Mouse (Mus musculus): ENCODE measurements around the gene Ptprq. TPM values are rescaled to one million over a fixed set of nuclear protein-coding genes. Genes with fewer than 3 reads are reported as not detected.

The Ptprq gene
- polyA plus RNA-seq, 2 experiments = 0.23 to 0.62 TPM

DNA sequence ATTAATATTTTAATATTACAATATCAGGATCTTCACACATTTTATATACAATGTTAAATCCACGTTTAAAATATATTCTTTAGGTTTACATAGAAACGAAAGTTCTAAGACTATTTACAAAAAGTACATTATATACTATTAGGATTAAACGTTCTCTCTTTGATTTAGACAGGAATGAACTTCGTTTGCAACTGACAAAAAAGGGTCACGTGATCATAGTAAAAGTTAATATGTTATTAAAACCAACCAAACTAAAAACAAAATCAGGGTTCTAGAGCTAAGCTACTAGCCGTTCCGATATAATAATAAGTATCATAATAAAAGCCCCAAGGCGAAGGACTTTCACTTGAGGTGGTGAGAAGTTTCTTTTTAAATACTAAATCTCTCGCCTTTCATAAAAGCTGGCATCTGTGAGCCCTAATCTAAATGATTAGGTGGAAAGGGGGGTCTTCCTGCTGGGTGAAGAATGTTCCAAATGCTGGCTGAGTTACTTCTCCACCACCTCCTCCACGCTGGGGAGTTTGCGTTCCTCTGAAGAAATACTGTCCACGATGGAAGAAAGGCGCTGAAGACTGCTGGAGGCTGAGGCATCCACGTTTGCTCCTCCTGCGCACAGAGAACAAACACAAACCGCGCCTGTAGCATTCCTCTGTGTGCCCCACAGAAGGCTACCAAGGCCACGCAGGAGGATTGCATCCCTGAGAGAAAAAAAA, 226.8 kb downstream of the Ptprq start:
- H3K27ac ChIP-seq (replicated peaks; ENCODE audit: low read depth, low read length) = no peak overlapping the region
- no peak for DNase-seq (ENCODE audit: low spot score)
- no peaks in the 10 kb centered on the region for H3K36me3 ChIP-seq (ENCODE audit: control insufficient read depth, insufficient read depth, low read length)
- TF ChIP-seq POLR2A (IDR thresholded peaks at IDR 0.05; ENCODE audit: borderline replicate concordance, extremely low read depth, insufficient read depth, insufficient read length) = no peak
- H3K9me3 ChIP-seq (ENCODE audit: control insufficient read depth, low read length) = no peaks in the 10 kb centered on the region
- 27% methylated on average over 18 of the region's 18 CpGs for WGBS
- H3K4me3 ChIP-seq (replicated peaks; ENCODE audit: low read length) = peak overlapping the region; percentile 31
- no peak for ATAC-seq (ENCODE audit: low FRiP score, low read depth)
- H3K4me2 ChIP-seq (replicated peaks; ENCODE audit: low read depth, low read length, severe bottlenecking) = peak overlapping the region; percentile 47
- no peaks in the 10 kb centered on the region for H3K27me3 ChIP-seq (ENCODE audit: control insufficient read depth, insufficient read depth, low read length)
- H3K9ac ChIP-seq (ENCODE audit: low read depth, low read length, severe bottlenecking) = peak overlapping the region; percentile 40; the same call in 1 of the 2 replicates
- peaks cover 7% of the 10 kb centered on the region; the same call in 1 of the 2 replicates for H3K4me1 ChIP-seq (ENCODE audit: control insufficient read depth, insufficient read depth, low read length)

DNA sequence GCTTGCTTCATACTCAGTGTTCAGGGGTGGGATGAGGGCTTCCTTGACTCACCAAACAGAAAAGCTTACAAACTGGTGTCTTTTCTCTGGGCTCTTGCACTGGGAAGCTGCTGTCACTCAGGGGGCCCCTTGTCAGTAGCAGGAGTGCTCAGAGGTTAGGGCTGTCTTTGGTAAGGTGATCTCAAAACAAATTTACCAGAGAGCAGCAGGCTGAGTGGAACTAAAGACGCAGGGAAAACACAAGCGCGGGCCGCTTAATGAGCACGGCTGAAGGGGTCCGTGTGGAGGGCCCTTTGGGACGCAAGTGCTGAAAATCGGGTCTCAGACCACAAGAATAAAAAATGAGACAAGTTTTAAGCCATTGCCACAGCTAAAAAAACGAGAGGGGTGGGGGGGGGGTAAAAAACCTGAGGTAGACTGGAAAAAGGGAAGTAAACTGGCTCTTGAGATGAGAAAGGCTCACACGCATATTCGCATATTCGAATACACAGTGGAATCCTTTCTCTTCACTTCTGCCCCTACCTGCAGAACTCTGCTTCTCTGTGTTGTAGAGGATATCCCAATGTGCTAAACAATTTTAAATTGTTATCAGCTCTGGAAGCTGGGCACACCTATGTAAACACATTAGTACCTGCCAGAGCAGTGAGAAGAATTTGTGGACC, 231.1 kb downstream of the Ptprq start:
- Histone ChIP-seq H3K4me2 (replicated peaks; ENCODE audit: low read depth, low read length, severe bottlenecking) (peak overlapping the region; percentile 21; the same call in 1 of the 2 replicates), H3K9me3 (ENCODE audit: control insufficient read depth, low read length) (no peaks in the 10 kb centered on the region), H3K4me3 (replicated peaks; ENCODE audit: low read length) (no peak overlapping the region), H3K9ac (ENCODE audit: low read depth, low read length, severe bottlenecking) (no peak overlapping the region), H3K36me3 (ENCODE audit: control insufficient read depth, insufficient read depth, low read length) (no peaks in the 10 kb centered on the region), H3K27me3 (ENCODE audit: control insufficient read depth, insufficient read depth, low read length) (no peaks in the 10 kb centered on the region; the same call in 1 of the 2 replicates), H3K27ac (replicated peaks; ENCODE audit: low read depth, low read length) (no peak overlapping the region), H3K4me1 (ENCODE audit: control insufficient read depth, insufficient read depth, low read length) (peaks cover 5% of the 10 kb centered on the region; the same call in 1 of the 2 replicates)
- WGBS = 23% methylated on average over 12 of the region's 12 CpGs
- ATAC-seq (ENCODE audit: low FRiP score, low read depth) = no peak
- no peak for TF ChIP-seq POLR2A (IDR thresholded peaks at IDR 0.05; ENCODE audit: borderline replicate concordance, extremely low read depth, insufficient read depth, insufficient read length)
- no peak for DNase-seq (ENCODE audit: low spot score)

DNA sequence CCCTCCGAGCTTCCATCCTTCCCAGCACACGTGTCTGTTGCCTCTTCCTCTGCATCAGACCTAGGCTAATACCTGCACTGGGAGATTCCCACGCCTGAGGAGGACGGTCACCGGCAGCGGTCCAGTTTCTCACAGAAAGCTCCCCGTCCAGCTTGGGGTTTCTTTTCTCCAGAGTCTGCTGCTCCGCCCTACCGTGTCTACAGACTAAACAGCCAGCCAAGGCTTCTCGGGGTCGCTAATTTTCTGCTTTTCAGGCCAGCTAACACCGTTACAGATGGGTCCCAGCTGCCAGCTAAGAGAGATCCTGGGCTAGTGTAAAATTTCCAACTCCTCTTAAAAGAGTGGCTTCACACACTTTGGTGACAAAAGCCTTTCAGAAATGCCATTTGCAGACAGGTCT, 233.1 kb downstream of the Ptprq start:
- ATAC-seq (ENCODE audit: low FRiP score, low read depth) = no peak

DNA sequence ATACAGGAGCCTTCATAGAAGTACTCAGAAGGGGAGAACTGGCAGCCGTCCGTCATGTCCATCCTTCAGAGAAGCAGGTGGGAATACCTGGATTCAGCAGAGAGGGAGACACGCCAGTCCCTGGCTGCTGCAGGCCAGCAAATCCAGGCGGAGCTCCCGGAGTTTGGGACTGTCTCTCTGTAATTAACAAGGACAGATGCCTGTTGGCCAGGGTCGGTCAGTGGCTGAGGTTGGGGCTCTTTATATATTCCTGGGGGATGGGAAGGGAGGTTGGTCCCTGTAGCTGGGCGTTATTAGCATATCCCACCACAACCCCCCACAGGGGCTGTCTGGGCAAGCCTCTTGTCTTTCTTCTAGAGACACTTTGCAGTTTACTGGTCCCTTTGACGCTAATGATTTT, 234.0 kb downstream of the Ptprq start, which contains the start of gene Myf5:
TSS of gene Myf5 (minus strand) at position 265 of the 400 bp plus-strand sequence.
- ATAC-seq (ENCODE audit: low FRiP score, low read depth) = peak; percentile 64
- H3K4me2 ChIP-seq (replicated peaks; ENCODE audit: low read depth, low read length, severe bottlenecking) = no peak within 1 kb of the TSS
- H3K4me1 ChIP-seq (ENCODE audit: control insufficient read depth, insufficient read depth, low read length) = no peaks in the 10 kb centered on the region
- peak within 1 kb of the TSS; percentile 29; the same call in 1 of the 2 replicates for H3K9ac ChIP-seq (ENCODE audit: low read depth, low read length, severe bottlenecking)
- peak; percentile 24 for DNase-seq (ENCODE audit: low spot score)
- H3K36me3 ChIP-seq (ENCODE audit: control insufficient read depth, insufficient read depth, low read length) = no peaks in the 10 kb centered on the region
- no peak within 1 kb of the TSS for H3K27ac ChIP-seq (replicated peaks; ENCODE audit: low read depth, low read length)
- H3K9me3 ChIP-seq (ENCODE audit: control insufficient read depth, low read length) = no peaks in the 10 kb centered on the region
- H3K27me3 ChIP-seq (ENCODE audit: control insufficient read depth, insufficient read depth, low read length) = no peaks in the 10 kb centered on the region; the same call in 1 of the 2 replicates
- H3K4me3 ChIP-seq (replicated peaks; ENCODE audit: low read length) = peak within 1 kb of the TSS; percentile 4
- no peak for TF ChIP-seq POLR2A (IDR thresholded peaks at IDR 0.05; ENCODE audit: borderline replicate concordance, extremely low read depth, insufficient read depth, insufficient read length)
- 35% methylated on average over 8 of the region's 8 CpGs for WGBS

More for the DNA sequence above, 233.1 kb downstream of the Ptprq start:
- H3K4me2 ChIP-seq (replicated peaks; ENCODE audit: low read depth, low read length, severe bottlenecking) = no peak overlapping the region
- DNase-seq (ENCODE audit: low spot score) = peak; percentile 22
- 0 out of 2 replicates have a peak overlapping the region, but pooled peaks have one; percentile 4 for H3K4me3 ChIP-seq (replicated peaks; ENCODE audit: low read length)
- no peaks in the 10 kb centered on the region; the same call in 1 of the 2 replicates for H3K27me3 ChIP-seq (ENCODE audit: control insufficient read depth, insufficient read depth, low read length)
- 44% methylated on average over 12 of the region's 12 CpGs for WGBS
- peaks cover under 1% of the 10 kb centered on the region; the same call in 1 of the 2 replicates for H3K4me1 ChIP-seq (ENCODE audit: control insufficient read depth, insufficient read depth, low read length)
- H3K27ac ChIP-seq (replicated peaks; ENCODE audit: low read depth, low read length) = no peak overlapping the region
- TF ChIP-seq POLR2A (IDR thresholded peaks at IDR 0.05; ENCODE audit: borderline replicate concordance, extremely low read depth, insufficient read depth, insufficient read length) = no peak
- no peak overlapping the region for H3K9ac ChIP-seq (ENCODE audit: low read depth, low read length, severe bottlenecking)
- no peaks in the 10 kb centered on the region for H3K36me3 ChIP-seq (ENCODE audit: control insufficient read depth, insufficient read depth, low read length)
- no peaks in the 10 kb centered on the region for H3K9me3 ChIP-seq (ENCODE audit: control insufficient read depth, low read length)

DNA sequence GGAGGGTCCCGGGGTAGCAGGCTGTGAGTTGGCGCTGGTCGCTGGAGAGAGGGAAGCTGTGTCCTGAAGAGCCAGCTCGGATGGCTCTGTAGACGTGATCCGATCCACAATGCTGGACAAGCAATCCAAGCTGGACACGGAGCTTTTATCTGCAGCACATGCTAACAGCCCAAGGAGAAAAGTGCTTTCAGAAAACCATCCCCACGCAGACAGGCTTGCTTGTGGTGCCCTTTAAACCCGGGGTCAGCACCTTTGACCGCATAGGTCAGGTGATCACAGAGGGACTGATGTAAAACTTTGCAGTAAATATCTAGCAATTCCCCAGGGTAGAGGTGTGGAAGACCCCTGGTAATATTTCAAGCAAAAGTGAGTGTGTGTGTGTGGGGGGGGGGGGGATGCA, 235.8 kb downstream of the Ptprq start:
- DNase-seq (ENCODE audit: low spot score) (no peak), ATAC-seq (ENCODE audit: low FRiP score, low read depth) (no peak)
- H3K4me2 ChIP-seq (replicated peaks; ENCODE audit: low read depth, low read length, severe bottlenecking) = peak overlapping the region; percentile 15; the same call in 1 of the 2 replicates
- no peaks in the 10 kb centered on the region; the same call in 1 of the 2 replicates for H3K27me3 ChIP-seq (ENCODE audit: control insufficient read depth, insufficient read depth, low read length)
- no peak overlapping the region for H3K9ac ChIP-seq (ENCODE audit: low read depth, low read length, severe bottlenecking)
- H3K4me1 ChIP-seq (ENCODE audit: control insufficient read depth, insufficient read depth, low read length) = no peaks in the 10 kb centered on the region
- 0 out of 2 replicates have a peak overlapping the region, but pooled peaks have one; percentile 2 for H3K4me3 ChIP-seq (replicated peaks; ENCODE audit: low read length)
- H3K27ac ChIP-seq (replicated peaks; ENCODE audit: low read depth, low read length) = no peak overlapping the region
- no peaks in the 10 kb centered on the region for H3K36me3 ChIP-seq (ENCODE audit: control insufficient read depth, insufficient read depth, low read length)
- 46% methylated on average over 10 of the region's 10 CpGs for WGBS
- H3K9me3 ChIP-seq (ENCODE audit: control insufficient read depth, low read length) = no peaks in the 10 kb centered on the region
- TF ChIP-seq POLR2A (IDR thresholded peaks at IDR 0.05; ENCODE audit: borderline replicate concordance, extremely low read depth, insufficient read depth, insufficient read length) = no peak
